Mouse (Mus musculus): ENCODE results near the gene Smg6.

The Smg6 gene

DNA sequence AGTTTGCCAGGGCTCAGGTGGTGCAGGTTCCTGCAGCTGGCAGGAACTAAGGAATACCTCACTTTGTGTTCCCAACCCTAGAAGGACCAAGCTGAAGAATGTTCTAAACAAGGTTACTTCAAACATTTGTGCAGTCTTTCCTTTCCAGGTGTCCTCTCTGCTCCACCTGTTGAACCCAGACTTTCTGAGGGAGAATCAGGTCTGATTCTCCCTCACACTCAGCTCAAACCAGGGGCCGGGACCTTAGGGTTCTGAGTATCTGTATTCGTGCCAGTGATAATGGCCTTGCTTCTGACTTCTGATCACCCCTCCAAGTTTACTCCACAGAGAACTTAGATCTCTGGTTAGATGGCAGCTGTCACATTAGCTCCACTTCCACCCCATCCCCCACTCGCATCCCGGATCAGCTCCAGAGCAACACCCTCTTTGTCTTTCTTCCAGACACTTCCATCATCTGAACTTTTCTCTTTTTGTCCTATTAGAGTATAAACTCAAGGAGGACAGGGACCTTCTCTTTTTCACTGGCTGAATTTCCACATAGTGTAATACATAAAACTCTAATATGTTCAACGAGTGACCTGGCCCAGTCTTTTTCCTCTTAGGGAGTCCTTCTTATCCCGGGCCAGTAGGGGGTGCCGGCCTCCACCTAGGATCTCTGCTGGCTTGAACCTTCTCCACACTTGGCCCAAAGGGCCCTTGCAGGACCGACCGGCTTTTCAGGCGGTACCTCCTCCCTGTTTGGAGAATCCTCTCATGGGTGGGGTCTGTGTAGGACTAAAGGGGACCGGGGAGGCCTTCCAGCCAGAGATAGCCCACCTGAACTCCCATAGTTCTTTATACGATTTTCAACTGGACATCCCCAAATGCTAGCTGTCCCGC is 267.0 kb downstream of the Smg6 start:
- DNase-seq (ENCODE audit: low spot score), result peak; percentile 76

DNA sequence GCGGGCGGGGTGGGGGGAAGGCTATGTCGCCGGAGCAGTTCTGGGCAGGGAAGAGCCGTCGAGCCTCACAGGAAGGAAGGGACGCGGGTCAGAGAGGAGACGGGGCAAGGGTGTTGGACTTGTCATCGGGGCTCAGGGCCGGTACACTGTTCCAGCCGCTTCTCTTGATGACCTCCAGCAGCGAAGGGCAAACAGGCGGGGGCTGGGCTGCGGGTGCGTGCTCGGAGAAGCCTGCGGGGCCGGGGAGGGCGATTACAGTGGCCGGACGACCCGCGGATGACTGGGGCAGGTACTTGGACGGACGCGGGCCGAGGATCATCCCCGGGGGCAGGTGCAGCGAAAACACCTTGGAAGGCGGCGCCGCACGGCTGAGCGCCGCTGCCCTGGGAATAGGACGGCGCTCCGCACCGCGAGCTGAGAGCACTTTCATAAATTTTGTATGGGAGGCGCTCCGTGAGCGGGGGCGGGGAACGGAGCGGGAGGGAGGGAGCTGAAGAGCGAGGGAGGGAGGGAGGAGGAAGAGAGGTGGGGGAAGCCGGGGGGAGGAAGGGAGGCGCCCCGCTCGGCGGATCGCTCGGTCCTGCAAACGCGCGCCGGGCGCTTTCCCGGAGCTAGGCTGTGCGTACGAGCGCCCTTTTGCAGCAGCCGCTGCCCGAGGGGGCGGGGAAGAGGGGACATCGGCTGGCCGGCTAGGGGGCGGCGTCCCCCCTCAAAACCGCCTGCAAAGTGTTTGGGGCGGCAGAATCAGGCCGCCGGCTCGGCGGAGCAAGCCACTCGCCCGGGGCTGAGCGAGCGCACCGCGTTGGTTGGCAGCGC is 267.8 kb downstream of the Smg6 start, which contains the start of gene Rtn4rl1:
TSS of gene Rtn4rl1 (plus strand) at position 528 of the 816 bp plus-strand sequence.
- peak; percentile 78 for DNase-seq (ENCODE audit: low spot score)

- DNase-seq (ENCODE audit: low spot score), result peak; percentile 34
These were observed 268.7 kb downstream of the Smg6 start for GRCm38 (mm10) chr11:75194121-75194849.

DNA sequence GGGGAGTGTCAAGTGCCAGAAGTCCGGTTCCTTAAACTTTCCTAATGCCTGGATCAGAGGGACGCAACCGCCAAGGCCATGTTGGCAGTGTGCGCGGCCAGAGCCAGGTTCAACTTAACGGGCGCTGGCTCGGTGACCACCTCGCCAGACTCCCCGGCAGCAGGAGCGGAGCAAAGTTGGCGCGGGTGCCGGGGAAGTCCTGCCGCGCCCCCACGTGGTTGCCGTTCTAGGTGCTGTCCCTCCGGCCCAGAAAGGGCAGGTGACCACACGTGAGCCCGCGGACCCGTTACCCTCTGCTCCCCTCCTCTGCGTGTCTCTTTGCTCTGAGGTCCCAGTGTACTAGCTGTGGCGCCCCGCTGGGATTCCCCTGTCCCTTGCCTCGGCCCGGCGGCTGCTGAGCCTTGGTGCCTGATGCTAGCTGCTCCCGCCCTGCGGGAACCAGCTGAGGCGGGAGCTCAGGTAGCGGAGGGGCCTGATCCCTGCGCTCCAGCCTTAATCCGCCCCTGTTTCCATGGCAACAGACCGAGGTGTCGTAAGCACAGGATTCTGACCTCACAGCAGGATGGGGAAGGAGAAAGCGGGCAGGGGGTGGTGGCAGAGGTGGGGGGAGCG is 269.3 kb downstream of the Smg6 start:
- DNase-seq (ENCODE audit: low spot score), result peak; percentile 52

- no peak for DNase-seq (ENCODE audit: low spot score)
These were observed 270.5 kb downstream of the Smg6 start for GRCm38 (mm10) chr11:75196131-75196530.

GRCm38 (mm10) chr11:75197956-75198355 is 272.3 kb downstream of the Smg6 start:
- DNase-seq (ENCODE audit: low spot score), result peak; percentile 21

DNA sequence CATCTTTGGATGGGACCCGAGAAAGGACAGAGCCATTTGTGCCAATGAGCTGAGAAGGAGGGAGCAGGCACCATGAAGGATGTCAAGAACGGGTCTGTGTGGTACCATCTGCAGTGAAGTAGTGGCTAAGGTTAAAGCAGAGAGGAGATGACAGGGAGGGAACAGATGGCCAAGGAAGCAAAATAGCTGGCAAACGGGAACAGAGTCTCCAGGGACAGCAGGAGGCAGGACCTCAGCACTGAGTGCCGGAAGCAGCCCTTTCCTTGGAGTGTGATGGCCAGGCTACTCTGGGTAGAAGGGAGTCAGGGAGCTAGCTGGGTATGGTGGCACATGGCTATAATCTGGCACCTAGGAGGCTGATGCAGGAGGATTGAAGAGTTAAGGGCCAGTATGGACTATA is 273.2 kb downstream of the Smg6 start:
- no peak for DNase-seq (ENCODE audit: low spot score)

DNA sequence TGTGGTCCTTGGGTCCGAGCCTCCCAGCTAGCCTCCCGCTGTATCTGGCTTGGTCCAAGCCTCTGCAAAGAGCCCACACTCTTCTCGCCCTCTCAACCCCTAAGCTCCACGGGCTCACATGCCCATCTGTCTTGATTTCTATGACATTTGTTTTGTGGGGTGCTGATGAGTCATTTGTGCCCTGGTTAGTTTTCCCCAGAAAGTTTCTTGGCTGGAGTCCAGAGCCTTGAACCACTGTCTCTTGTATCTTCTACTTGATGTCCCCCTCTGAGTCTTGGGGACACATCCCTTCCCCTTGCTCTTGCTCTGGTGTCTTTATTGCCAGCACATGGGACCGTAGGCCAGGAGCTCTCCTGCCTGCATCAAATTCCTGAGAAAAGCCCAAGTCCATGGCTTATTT is 274.3 kb downstream of the Smg6 start:
- DNase-seq (ENCODE audit: low spot score), result no peak

DNA sequence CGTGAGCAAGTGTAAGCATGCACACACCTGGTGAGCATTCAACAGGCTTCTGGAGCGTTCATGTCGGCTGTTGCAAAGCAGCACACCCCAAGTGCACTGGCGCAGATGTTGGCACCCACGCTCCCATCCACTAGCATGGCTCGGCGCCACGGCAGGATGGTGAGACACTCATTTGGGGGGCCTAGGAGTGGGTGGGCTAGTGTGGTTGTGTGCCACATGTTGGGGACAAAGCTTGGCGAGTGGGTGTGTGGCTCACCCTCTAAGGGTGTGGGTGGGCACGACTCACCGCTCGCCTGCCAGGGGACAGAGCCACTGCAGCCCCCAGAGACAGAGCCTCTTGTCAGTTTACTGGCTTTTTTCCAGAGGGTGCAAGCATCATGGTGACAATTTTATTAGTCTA is 275.3 kb downstream of the Smg6 start:
- no peak for DNase-seq (ENCODE audit: low spot score)

DNA sequence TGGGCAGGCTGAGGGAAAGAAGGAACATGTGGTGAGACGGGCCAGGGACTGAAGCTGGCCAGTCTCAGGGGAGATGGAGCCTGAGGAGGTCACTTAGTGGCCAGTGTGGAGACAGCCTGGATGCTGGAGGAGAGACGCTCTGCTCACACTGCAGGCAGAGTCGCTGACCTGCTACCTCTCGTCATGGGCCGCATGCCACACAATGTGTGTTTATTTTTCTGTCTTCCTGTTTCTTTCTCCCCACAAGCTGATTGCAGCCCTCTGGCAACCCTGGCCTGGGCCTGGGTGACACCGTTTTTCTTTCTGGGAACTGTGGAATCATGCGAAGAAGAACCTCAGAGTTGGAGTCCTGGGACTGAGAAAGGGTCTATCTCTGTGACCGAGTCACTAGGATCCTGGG is 276.1 kb downstream of the Smg6 start:
- no peak for DNase-seq (ENCODE audit: low spot score)

- DNase-seq (ENCODE audit: low spot score), result no peak
These were observed 278.3 kb downstream of the Smg6 start for GRCm38 (mm10) chr11:75203926-75204325.

DNA sequence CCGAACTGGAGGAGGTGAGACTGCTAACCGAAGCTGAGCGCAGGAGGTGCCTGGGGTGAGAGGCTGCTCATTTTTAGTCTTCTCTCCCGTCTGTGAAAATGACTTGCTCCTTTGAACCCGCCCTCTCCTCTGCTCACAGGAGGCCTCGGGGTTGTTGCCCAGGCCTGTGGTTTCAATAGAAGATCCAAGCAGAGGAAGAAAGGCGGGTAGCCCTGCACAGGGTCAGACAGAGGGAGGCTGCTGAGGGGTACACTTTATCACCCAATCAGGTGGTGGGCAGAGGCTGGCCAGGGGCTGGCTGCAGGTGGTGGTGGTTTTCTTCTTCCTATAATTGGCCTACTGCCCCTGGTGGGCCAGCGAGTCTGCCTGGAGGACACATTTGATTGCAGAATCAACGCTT is 278.8 kb downstream of the Smg6 start:
- DNase-seq (ENCODE audit: low spot score), result peak; percentile 28

- DNase-seq (ENCODE audit: low spot score), result no peak
These were observed 280.7 kb downstream of the Smg6 start for GRCm38 (mm10) chr11:75206347-75206746.

GRCm38 (mm10) chr11:75209363-75209762 is 283.7 kb downstream of the Smg6 start:
- no peak for DNase-seq (ENCODE audit: low spot score)

GRCm38 (mm10) chr11:75210093-75210492 is 284.5 kb downstream of the Smg6 start:
- DNase-seq (ENCODE audit: low spot score), result no peak

DNA sequence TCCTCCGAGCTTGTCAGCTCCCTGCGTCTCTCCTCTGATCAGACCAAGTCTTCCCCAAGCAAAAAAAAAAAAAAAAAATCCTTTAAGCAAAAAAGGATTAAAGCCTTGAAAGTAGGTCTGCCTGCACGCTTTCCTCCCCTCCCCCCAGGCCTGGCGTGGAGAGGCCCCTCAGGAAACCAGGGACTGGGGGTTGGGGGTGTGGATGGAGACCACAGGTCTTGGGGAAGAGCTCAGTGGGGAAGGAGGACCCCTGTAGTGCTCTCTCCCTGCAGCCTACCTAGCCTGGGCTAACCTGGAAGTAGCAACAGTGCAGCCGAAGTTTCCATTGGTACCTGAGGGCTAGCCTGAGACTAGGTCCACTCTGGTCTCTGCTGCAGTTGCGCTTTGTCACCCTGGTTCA is 285.1 kb downstream of the Smg6 start:
- DNase-seq (ENCODE audit: low spot score), result no peak

GRCm38 (mm10) chr11:75212031-75212667 is 286.5 kb downstream of the Smg6 start:
- DNase-seq (ENCODE audit: low spot score), result no peak

- no peak for DNase-seq (ENCODE audit: low spot score)
These were observed 287.3 kb downstream of the Smg6 start for GRCm38 (mm10) chr11:75212876-75213275.

DNA sequence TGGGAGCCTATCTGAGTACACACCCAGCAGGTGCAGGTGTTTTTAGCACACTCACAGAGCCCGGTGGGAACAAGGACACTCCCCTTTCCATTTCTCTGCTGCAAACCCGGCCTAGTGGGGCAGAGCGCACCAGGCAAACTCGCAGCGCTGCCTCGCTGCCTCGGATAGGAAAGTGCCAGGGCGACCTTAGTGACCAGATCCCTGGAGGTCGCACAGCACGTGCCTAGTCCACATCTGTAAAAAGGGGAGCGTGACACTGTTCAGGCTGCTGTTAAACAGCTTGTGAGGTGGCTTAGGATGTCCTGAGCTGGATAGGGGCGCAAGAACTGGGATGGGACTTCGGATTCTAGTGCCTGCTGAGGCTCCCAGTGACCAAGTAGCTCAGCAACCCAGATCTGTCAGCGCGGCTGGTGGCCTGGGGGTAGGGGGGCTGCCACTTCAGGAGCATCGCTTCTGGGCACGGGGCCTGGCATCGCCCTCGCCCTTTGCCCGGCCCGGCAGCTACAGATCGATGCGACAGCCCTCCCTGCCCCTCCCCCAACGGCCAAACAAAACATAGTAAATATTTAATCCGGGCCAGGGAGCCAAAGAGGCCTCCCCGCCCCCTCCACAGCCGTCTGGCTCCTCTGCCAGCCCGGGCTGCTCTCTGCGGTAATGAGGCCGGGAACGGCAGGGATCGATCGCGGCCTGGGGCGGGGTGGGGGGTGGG is 287.9 kb downstream of the Smg6 start:
- DNase-seq (ENCODE audit: low spot score), result no peak
